Mouse (Mus musculus) ZHBTc4 (cell line): ENCODE results near the gene Olfr905.
A peak's percentile ranks its signal among the peaks of the same experiment; 100 is the strongest.

ENCODE experiments used
- DNase-seq: peaks from one replicate; pipeline ENCODE4 v3.0.0-alpha.2; 2011; ENCODE audit warnings: low read depth, low spot score

Olfr905 gene

GRCm38 (mm10) chr9:38470807-38471206, at the start of gene Olfr905:
Olfr905 (plus strand) TSS chr9:38471107.
- DNase-seq = no peak

- DNase-seq = peak; percentile 60
These were observed 47.1 kb upstream of the Olfr905 start for GRCm38 (mm10) chr9:38423801-38424200.

DNA sequence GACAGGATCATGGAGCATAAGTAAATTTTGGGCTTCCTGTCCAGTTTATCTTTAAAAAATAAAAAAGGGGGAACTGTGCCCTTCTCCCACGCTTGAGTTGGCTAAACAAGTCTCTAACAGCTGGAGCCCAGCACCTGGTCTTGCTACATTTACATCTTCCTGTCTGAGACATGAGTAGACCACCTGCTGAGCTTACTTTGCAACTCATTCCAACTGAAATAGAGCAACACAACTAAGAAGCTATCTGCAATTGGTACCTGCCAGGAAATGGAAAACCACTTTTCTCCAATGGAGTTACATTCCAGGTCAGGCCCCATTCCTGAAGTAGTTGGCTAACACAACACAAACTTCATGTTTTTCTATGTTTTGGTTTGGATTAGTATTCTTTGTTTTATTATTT, 43.9 kb upstream of the Olfr905 start:
- no peak for DNase-seq

- no peak for DNase-seq
These were observed 41.8 kb upstream of the Olfr905 start, which contains the start of gene Olfr901 for GRCm38 (mm10) chr9:38429155-38429554. Olfr901 (plus strand) TSS chr9:38429455.

- DNase-seq = no peak
These were observed 23.6 kb upstream of the Olfr905 start, which contains the start of gene Olfr902 for GRCm38 (mm10) chr9:38447352-38447751. Olfr902 (plus strand) TSS chr9:38447652.

GRCm38 (mm10) chr9:38462844-38463243, 8.1 kb upstream of the Olfr905 start, which contains the start of gene Olfr904:
Olfr904 (plus strand) TSS chr9:38463144.
- DNase-seq = no peak

- DNase-seq = no peak
These were observed 15.9 kb downstream of the Olfr905 start, which contains the start of gene Olfr906 for GRCm38 (mm10) chr9:38486785-38487184. Olfr906 (plus strand) TSS chr9:38487085.

DNA sequence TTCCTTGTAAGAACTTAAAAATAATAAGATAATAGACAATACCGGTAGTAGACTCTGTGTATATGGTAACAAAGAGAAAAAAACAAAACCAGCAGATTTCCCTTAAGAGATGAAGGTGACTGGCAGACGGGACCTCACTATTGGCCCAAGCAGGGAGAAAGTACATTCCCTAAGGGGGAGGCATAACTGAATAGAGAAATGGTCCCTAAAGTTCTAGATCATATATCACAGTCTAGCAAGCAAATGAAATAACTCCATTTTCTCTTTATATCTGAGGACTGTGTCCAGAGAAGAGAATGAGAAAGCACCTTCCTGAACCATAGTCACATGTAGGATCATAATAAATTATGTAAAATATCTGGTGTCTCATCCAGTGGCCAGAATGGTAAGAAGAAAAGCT, 24.6 kb downstream of the Olfr905 start, which contains the start of gene Olfr907:
Olfr907 (plus strand) TSS at position 301 of the 400 bp plus-strand sequence.
- no peak for DNase-seq

- no peak for DNase-seq
These were observed 41.4 kb downstream of the Olfr905 start for GRCm38 (mm10) chr9:38512353-38512752.

DNA sequence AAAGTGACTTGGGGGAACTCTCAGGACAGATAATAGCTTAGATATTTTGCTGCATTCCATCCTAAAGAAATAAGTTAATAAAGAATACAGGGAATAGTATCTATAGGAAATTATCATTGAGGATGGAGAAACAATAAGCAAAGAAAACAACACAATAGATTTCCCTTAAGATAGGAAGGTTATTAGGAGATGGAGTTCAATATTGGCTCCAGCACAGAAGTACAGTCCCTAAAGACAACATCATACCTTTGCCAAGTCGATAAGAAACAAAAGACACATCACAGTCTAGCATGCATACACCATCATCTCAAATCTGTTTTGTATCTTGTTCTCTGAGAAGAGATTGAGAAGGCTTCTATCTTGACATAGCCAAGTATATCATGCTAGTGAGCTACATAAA, 50.4 kb downstream of the Olfr905 start, which contains the start of gene Olfr911-ps1:
Olfr911-ps1 (plus strand) TSS at position 301 of the 400 bp plus-strand sequence.
- DNase-seq = no peak
